Mouse (Mus musculus) testis, adult 2 months (tissue): ENCODE measurements around the gene Arfip2.

ENCODE experiments used
- CTCF ChIP-seq: fragments of 200-500 bp; IDR thresholded peaks from 2 replicates; pipeline ENCODE4 v1.5.1; 2012; ENCODE audit warnings: low read depth, mild to moderate bottlenecking, inconsistent platforms, low read length, moderate library complexity; ENCODE audit not compliant: control insufficient read depth, insufficient read depth, insufficient replicate concordance
- POLR2A ChIP-seq: fragments of 200-500 bp; IDR thresholded peaks from 2 replicates; pipeline ENCODE4 v1.6.1; 2012; ENCODE audit warnings: low read depth, mild to moderate bottlenecking, inconsistent platforms, low read length, moderate library complexity; ENCODE audit not compliant: control insufficient read depth

- TF ChIP-seq CTCF (no peak), POLR2A (no peak)
Observed at GRCm38 (mm10) chr7:105611767-105612166, 28.4 kb downstream of the Arfip2 start.
